Mouse (Mus musculus) neutrophil, adult 5-6 weeks (primary cell): ENCODE measurements around the gene Pawr. TPM values are rescaled to one million over a fixed set of nuclear protein-coding genes. Genes with fewer than 3 reads are reported as not detected.

Experiments used
- ATAC-seq: fragments of 151-379, 151-347 bp; 2 replicates; pipeline ENCODE4 v1.8.0; 2017; ENCODE audit warnings: mild to moderate bottlenecking, moderate TSS enrichment; ENCODE audit not compliant: insufficient number of reproducible peaks, poor library complexity, low FRiP score, severe bottlenecking; ENCODE audit errors: extremely low read depth
- total RNA-seq: library from RNA; stranded (forward); fragments of 200-1000 nt; gene quantifications from 2 replicates; pipeline ENCODE4 v1.2.3, GENCODE M21; 2017

Gene Pawr
- total RNA-seq, 1 experiment from 2014 or later = not detected

GRCm38 (mm10) chr10:108378479-108378878, 46.6 kb downstream of the Pawr start:
- no peak for ATAC-seq

- no peak for ATAC-seq
Measured at GRCm38 (mm10) chr10:108380715-108381114, 48.8 kb downstream of the Pawr start.

- no peak for ATAC-seq
Measured at GRCm38 (mm10) chr10:108384153-108384769, 52.3 kb downstream of the Pawr start.

- no peak for ATAC-seq
Measured at GRCm38 (mm10) chr10:108385480-108385955, 53.6 kb downstream of the Pawr start.

- no peak for ATAC-seq
Measured at GRCm38 (mm10) chr10:108388410-108388915, 56.5 kb downstream of the Pawr start.

- ATAC-seq = no peak
Measured at GRCm38 (mm10) chr10:108389178-108389926, 57.4 kb downstream of the Pawr start.

- no peak for ATAC-seq
Measured at GRCm38 (mm10) chr10:108389927-108390287, 58.0 kb downstream of the Pawr start.

GRCm38 (mm10) chr10:108391370-108391902, 59.5 kb downstream of the Pawr start:
- no peak for ATAC-seq

- ATAC-seq = no peak
Measured at GRCm38 (mm10) chr10:108392151-108392550, 60.2 kb downstream of the Pawr start.

- ATAC-seq = no peak
Measured at GRCm38 (mm10) chr10:108394306-108394705, 62.4 kb downstream of the Pawr start.

- ATAC-seq = no peak
Measured at GRCm38 (mm10) chr10:108395229-108395628, 63.3 kb downstream of the Pawr start.

GRCm38 (mm10) chr10:108395647-108396046, 63.7 kb downstream of the Pawr start:
- no peak for ATAC-seq

- ATAC-seq = no peak
Measured at GRCm38 (mm10) chr10:108402751-108403150, 70.8 kb downstream of the Pawr start.

- ATAC-seq = no peak
Measured at GRCm38 (mm10) chr10:108403366-108403865, 71.5 kb downstream of the Pawr start.

GRCm38 (mm10) chr10:108404087-108404486, 72.2 kb downstream of the Pawr start:
- no peak for ATAC-seq

GRCm38 (mm10) chr10:108405076-108405475, 73.2 kb downstream of the Pawr start:
- no peak for ATAC-seq

- ATAC-seq = no peak
Measured at GRCm38 (mm10) chr10:108405931-108406330, 74.0 kb downstream of the Pawr start.

- no peak for ATAC-seq
Measured at GRCm38 (mm10) chr10:108406798-108407754, 75.2 kb downstream of the Pawr start.

GRCm38 (mm10) chr10:108408025-108408424, 76.1 kb downstream of the Pawr start:
- no peak for ATAC-seq
